Mouse (Mus musculus) neutrophil, adult 5-6 weeks (primary cell): ENCODE data around the gene Utp4. TPM values are rescaled to one million over a fixed set of nuclear protein-coding genes. Genes with fewer than 3 reads are reported as not detected.

Source experiments
- ATAC-seq: fragments of 151-379, 151-347 bp; 2 replicates; pipeline ENCODE4 v1.8.0; 2017; ENCODE audit warnings: mild to moderate bottlenecking, moderate TSS enrichment; ENCODE audit not compliant: insufficient number of reproducible peaks, poor library complexity, low FRiP score, severe bottlenecking; ENCODE audit errors: extremely low read depth
- total RNA-seq: library from RNA; stranded (forward); fragments of 200-1000 nt; gene quantifications from 2 replicates; pipeline ENCODE4 v1.2.3, GENCODE M21; 2017

The Utp4 gene
- total RNA-seq, 1 experiment from 2014 or later, result 13.8 TPM

DNA sequence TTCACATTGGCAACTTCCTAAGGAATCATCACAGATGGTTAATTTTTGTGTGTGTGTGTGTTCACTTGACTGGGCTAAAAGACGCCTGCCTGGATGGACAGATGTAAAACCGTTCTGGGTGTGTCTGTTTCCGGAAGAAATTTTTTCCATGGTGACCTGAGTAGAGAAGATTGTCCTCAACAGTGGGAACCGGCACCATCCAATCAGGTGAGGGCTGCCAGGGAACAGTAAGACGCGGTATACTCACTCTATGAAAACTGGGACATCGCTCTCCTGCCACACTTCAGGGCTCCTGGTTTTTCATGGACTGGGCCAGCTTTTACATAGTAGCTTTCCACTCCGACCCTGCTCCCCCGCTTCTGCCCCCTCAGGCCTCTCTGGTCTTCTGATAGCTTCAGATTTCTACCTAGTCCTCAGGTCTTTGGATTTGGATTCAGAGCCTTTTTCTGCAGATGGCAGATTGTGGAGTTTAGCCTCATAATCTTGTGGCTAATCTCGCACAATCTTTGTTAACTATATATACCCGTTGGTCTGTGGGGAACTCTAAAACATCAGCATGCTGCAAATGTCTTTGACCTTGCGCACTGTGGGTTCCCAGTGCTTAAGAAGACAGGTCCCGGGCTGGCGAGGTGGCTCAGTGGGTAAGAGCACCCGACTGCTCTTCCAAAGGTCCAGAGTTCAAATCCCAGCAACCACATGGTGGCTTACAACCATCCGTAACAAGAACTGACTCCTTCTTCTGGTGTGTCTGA lies 41.0 kb downstream of the Utp4 start:
- ATAC-seq, result no peak

DNA sequence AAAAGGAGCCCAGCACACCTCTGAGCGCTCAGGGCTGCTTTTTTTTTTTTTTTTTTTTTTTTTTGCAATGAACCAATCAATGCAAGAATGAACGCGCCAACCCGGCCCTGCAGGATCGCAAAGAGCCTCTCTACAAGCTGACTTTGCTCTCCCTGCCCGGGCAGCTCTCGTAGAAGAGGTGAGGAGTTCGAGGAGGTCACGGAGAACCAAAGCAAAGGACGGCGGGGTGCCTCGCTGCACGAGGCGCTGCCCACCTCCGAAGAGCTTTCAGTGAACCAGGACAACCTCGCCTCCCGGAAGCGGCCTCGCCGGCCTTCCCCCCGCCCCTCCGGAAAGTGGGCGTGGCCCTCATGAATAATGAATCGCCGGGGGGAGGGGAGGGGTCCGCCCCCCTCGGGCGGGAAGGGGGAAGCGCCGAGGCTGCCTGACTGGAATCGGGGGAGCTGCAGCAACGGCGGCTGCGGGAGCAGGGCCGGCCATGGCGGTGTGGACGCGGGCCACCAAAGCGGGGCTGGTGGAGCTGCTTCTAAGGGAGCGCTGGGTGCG lies 42.0 kb downstream of the Utp4 start, which contains the start of gene Sntb2:
TSS of gene Sntb2 (plus strand) at position 427 of the 546 bp plus-strand sequence.
- ATAC-seq, result peak; percentile 78

DNA sequence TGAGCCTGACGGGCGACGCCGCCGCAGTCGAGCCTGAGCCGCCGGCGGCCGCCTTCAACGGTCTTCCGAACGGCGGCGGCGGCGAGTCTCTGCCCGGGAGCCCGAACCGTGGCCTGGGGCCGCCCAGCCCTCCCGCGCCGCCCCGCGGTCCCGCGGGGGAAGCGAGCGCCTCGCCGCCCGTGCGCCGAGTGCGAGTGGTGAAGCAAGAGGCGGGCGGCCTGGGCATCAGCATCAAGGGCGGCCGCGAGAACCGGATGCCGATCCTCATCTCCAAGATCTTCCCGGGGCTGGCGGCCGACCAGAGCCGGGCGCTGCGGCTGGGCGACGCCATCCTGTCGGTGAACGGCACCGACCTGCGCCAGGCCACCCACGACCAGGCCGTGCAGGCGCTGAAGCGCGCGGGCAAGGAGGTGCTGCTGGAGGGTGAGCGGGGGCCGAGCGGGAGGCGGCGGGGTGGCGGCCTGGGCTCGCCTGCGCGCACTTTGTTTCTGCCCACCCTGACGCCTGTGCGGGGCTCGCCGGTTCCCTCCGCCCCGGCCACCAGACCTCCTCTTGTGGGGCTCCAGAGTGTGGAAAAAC lies 42.6 kb downstream of the Utp4 start:
- ATAC-seq, result peak; percentile 9; the same call in 1 of the 2 replicates

DNA sequence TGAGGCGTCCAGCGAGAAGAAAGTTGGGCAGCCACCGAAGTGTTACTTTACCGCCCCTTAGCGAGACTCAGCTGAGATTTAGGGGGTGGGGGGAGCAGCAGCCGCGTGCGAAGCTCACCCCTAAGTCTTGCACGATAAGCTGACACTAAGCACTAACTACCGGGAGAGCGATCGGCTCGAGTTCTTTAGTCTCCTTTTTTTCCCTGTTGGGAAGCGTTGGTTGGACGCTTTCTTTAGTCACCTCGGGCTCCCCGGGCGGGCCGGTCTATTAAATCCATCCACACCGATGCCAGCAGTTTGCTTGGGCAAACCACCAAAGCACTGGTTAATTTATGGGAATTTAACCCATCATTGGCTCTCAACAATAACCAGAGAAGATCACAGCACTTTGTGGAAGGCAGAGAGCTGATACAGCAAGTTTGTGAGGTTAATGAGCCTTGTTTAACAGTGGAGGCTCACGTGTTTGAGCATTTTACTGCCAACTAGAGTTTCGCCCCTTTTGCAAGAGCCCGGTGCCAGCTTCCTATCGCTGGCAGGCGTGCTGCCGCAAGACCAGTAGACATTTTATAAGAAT lies 43.1 kb downstream of the Utp4 start:
- ATAC-seq, result no peak

DNA sequence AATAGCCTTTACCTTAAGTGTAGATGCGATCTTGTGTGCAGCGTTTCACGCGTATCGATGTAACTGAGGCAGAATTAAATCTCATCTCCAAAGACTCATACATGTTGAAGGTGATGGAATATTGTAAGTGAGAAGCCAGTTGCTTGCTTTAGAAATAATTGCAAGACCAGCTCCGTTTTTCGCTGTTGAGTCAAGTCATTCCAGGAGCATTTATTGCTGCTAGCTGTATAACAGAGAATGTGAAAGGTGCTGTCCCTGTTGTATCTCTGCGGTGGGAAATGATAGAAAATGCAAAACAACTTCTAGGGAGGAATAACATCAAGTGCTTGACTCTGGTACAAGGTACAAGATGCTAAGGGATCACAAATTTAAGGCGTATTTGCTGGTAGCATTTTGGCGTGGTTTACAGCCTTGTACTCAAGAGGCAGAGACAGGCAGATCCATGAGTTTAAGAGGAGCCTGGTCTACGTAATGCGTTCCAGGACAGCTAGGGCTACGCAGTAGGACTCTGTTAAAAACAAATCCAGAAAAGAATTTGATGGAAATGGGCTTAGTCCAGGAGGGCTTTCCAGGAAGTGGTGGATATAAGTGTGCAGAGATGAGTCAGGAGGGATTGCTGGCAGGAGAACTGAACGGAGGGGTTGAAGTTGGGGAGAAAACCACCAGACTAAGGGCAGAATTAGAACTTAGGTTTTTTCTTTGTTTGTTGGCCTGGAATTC lies 43.8 kb downstream of the Utp4 start:
- no peak for ATAC-seq

DNA sequence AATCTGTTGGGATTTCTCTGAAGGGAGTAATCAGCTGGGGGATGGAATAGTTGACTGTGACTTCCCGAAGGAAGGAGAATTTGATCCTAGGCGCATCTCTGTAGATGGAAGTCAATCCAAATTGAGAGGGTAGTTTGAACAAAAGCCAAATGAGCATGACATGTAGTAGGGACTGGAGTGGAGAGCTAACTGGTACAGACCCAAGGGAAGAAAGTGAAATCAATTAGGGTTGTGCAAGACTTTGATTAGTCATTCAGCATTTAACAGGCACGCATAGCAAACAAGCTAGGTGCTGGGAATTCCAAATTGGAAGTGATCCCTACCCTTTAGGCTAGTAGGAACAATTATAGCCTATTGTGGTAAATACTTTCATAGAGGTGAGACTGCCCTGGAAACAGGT lies 48.4 kb downstream of the Utp4 start:
- no peak for ATAC-seq

DNA sequence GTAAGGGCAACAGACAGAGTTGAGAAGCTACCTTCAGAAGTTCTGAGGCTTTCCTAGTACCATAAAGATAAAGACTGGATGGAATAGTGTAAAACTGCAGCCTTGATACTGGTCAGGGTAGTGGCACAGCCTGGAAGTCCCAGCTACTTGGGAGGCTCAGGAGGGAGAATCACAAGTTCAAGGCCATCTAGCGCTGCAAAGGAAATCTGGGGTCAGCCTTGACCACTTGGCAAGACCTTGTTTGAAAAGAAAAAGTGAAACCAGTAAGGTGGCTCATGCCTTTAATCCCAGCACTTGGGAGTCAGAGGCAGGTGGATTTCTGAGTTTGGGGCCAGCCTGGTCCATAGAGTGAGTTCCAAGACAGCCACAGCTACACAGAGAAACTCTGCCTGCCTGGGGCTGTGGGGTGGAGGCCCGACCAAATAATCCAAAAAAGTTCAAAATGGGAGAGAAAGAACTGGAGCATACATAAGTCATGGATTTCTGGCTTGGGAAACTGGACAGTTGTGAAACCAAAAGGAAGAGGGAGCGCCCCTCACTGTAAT lies 50.5 kb downstream of the Utp4 start:
- ATAC-seq, result no peak

DNA sequence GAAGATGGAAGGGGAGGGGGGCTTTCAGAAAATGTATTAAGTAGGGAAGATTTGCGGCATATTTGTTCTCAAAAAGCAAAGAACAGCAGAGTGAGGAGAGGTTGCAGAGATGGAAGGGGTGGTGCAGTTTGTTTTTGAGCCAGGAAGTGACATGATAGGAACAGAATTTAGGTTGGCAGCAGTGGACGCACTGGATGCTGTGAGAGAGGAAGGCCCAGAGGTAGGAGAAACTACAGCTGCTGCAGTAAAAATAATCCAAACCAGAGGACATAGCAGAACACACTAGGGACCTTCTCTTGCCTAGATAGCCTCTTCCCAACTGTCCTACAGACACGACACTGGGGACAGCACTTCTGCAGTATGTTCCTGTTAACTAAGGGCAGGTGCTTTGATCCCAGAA lies 51.3 kb downstream of the Utp4 start:
- no peak for ATAC-seq

DNA sequence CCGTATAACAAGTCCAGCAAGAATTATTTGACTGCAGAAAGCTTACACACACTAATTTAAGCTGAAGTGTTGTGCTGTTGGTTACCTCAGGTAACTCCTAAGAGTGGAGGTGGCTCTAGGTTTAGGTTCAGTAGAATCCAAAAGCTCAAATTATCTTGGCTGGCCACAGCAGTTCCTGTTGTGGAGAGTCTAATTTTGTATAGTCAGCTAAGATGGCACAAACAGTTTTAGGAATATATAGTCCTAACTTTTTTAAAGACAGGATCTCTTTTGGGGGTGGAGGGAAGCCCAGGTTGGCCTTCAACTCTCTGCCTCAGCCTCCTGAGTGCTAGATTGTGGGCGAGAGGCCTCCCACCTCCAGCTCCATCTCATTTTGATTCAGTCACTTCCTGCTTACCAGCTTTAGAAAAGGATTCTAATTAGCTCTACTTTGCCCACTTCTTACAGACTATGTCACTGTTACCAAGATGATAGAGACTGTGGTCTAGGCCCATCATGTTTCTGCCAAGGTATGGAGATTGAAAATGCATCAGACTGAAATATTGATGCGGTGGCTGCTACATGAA lies 55.3 kb downstream of the Utp4 start:
- ATAC-seq, result no peak

DNA sequence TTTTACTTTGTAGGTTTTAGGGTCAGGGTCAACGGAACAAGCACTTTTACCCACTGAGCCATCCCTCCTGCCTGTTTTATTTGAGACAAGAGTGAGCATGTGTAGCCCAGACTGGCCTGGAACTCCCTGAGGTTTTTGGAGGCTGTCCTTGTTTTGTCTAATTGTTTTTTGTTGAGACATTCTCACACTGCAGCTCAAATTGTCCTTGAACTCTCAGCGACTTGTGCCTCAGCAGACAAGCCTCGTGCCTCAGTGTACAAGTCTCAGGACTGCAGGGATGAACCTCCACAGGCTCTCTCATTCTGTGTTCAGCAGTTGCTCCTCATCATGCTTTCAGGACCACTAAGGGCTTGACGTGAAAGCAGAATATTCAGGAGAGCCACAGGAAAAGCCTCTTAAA lies 58.3 kb downstream of the Utp4 start:
- ATAC-seq, result no peak

DNA sequence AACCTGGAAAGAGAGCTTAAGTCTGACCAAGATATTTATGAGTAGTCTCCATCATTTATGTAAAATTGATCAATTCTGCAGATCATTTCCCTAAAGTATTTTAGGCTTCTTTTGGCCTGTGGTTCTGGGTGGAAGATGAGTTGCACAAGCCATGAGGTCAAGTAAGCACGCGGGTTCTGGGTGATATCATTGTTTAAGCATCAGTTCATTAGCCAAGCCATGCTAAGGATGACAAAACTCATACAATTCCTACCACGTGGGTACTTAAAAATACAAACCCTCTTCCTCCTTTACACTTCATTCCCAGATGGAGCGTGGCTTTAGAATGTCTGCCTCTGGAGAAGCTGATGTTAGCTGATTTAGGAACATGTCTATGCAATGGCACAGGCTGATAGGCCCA lies 60.1 kb downstream of the Utp4 start:
- no peak for ATAC-seq

DNA sequence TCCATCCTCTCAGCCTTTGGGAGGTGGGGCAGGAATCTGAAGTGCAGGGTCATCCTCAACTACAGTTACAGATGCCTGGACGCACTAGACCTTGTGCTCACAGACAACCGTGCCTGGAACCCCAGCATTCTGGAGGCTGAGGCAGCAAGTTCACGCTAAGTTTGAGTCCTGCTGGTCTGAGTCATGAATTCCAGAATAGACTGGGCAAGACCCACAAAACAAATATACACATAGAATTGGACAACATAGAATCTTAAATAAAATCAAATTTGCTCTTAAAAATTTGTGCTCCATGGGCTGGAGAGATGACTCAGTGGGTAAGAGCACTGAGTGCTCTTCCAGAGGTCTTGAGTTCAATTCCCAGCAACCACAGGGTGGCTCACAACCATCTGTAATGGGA lies 63.6 kb downstream of the Utp4 start:
- ATAC-seq, result no peak

DNA sequence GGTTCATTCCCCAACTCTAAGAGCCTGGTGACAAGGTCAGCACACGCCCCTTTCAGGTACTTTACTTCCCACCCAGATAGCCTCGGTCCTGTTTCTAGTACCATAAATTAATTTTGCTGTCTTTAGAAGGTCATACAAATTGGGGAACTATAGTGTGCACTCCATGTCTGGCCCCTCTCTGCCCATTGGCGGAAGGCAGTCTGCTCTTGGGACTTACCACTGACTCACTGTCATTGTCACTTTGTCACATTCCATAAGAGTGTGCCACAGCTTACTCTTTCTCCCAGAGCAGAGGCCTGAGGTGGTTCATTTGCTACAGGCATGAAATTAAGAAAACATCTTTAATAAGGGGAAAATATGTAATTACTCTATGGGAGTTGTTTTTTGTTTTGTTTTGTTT lies 64.8 kb downstream of the Utp4 start:
- no peak; the same call in 1 of the 2 replicates for ATAC-seq

DNA sequence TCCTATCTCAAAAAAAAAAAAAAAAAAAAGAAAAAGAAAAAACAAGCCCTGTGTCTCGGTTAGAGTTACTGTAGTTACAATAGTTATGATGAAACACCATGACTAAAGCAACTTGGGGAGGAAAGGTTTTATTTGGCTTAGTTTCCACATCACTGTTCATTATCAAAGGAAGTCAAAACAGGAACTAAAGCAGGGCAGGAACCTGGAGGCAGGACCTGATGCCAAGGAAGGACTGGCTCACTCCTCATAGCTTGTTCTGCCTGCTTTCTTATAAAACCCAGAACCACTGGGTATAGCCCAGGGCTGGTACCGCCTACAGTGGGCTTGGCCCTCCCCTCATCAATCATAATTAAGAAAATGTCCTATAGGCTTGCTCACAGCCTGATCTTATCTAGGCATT lies 66.2 kb downstream of the Utp4 start:
- peak; percentile 71 for ATAC-seq

DNA sequence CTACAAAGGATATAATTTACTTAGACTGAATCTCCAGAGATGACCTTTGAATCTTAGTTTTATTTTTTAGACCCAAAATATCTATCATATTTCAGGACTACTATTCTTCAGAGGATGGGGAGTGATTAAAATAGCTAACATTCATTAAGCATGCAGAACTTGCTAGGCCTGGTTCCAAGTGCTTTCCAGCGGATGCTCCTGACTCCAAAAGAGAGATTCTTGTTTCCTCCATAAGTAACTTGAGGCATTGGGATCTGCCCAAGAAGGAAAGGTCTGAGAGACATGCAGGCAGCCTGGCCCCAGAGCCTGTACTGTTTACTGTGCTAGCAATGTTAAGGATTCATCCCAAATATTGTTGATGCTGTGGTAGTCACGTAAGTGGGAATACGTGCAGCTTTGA lies 68.9 kb downstream of the Utp4 start:
- ATAC-seq, result no peak

DNA sequence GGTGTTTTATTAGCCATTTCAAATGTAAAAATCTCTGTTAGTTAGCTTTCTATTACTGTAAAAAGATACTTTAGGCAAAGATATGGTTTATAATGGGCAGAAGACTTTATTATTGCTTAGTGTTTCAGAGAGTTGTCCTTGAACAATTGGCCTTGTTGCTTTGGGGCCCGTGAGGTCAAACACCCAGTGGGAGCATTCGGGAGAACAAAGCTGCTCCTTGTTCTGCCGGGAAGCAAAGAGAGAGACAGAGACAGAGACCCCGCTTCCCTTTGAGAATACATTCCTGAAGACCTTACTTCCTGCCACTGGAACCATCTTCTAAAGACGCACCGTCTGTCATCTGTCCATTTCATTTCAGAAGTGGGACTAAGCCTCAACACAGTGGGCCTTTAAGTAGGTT lies 69.9 kb downstream of the Utp4 start:
- no peak for ATAC-seq

DNA sequence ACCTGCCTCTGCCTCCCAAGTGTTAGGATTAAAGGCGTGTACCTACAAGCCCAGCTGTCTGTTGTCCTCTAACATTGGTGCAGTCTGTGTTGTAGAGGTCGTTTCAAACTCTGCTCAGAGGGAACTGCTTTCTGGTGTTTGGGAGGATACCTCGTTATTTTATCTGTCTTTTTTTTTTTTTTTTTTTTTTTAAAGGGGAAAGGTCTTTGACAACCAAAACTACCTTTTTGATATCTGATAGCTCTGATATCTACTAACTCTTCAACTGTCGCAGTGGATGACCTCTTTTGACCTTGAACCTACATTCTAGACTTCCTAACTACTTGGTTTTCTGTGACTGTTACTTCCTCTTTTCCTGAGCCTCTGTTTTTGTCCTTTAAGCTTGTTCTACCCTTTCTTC lies 71.1 kb downstream of the Utp4 start:
- ATAC-seq, result no peak

DNA sequence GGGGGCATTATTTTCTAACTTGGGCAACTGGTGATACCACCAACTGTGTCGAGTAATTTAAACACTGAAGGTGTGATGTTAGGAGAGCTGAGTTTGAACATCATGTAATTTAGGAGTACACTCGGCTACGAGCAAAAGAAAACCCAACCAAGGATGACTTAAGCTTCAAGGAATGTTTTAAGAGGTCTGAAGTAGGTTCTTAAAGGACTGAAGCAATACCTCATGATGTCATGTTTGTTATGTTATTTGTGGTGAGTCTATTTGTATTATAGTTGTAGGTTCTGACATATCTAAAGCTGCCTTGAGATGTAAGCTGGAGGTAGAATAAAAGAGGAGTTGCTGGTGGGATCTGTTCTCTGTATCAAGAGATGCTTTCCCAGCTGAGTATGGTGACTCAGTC lies 76.5 kb downstream of the Utp4 start:
- no peak for ATAC-seq

DNA sequence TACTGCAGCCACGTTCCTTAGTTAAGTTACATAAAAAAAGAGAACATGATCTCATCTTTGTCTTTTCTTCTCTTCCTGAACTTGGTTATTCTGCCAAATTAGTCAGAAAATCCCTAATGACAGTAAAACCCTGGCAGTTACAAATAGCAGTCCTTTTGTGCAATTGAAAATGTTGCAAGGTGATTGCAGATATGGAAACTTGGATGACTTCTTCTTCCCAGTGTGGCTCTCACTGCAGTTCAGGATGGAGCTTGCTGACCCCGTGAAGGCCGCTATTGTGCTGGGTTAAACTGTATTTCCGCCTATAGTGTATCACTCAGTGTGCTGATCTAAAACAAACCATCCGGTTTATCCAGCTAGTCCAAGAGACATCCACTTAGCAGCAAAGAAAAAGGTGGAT lies 78.5 kb downstream of the Utp4 start:
- ATAC-seq, result no peak
